Mouse (Mus musculus) monocyte, adult 59 days (primary cell): ENCODE measurements around the gene Pcyt1a. TPM values are rescaled to one million over a fixed set of nuclear protein-coding genes. Genes with fewer than 3 reads are reported as not detected.

Experiments
- total RNA-seq, 2 experiments: library from RNA; stranded (reverse); gene quantifications; one replicate each; pipeline ENCODE4 v1.2.4; 2023

The Pcyt1a gene
- total RNA-seq = 100 to 1,000 TPM; 123 to 140 TPM

DNA sequence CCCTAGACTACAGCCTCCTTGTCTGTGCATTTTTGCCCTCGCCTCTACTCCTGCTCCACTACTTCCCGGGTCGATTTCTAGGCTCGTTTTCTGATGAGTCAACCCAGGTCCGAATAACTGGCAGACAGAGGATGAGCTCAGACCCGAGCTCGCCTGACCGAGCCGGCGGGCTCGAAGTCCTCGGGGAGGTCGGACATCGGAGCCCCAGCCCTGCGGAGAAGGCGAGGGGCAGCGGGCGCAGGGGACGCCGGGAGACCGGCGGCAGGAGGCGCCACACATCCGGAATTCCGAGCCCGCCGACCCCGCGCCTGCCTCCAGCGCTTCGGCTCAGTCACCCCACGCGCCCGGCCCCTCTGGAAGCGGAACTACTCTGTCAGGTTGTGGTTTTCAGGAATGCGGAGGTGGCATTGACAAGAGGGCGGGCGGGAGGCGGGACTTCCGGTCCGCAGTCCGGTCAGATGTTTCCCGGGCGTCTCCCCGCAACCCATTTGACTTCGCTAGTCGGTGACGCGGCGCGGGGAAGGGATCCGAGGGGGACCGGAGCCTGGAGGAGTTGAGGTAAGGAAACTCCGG lies at the start of gene Pcyt1a:
Gene Pcyt1a (plus strand): TSS at position 448 of the 573 bp plus-strand sequence.

DNA sequence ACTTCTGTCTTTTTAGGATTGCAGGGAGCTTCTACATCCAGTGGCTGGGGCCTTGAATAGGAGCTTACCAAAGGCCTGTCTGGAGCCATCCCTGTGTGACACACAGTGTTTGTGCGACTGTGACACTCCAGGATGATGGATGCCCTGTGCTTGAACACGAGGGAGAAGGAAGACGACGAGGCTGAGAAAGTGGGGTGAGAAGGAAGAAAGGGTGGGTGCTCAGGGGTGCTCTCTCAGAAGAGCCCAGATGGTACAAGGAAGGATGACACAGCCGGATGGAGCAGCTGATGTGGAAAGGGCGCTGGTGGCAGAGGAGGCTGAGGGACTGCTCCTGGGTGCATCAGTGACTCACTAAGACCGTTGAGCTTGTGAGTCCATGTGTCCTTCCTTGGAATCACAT lies 30.5 kb upstream of the Pcyt1a start, which contains the start of gene Tm4sf19:
Gene Tm4sf19 (plus strand): TSS at position 240 of the 400 bp plus-strand sequence.

GRCm38 (mm10) chr16:32419517-32420483 lies 10.9 kb upstream of the Pcyt1a start, which contains the start of gene Tctex1d2:
Gene Tctex1d2 (plus strand): TSS chr16:32419702.

GRCm38 (mm10) chr16:32487234-32488111 lies 56.8 kb downstream of the Pcyt1a start, which contains the start of gene Slc51a:
Gene Slc51a (minus strand): TSS chr16:32487879.

GRCm38 (mm10) chr16:32495965-32496364 lies 65.2 kb downstream of the Pcyt1a start, which contains the start of gene Zdhhc19:
Gene Zdhhc19 (plus strand): TSS chr16:32496265.

Other genes with a start within 250 kb of the Pcyt1a start
- 1 to 10 TPM; 7.3 to 7.6 TPM for gene Fbxo45, start 183.8 kb upstream of the Pcyt1a start, total RNA-seq
- gene Wdr53, start 183.7 kb upstream of the Pcyt1a start, total RNA-seq = 10 to 100 TPM in 1 of 2 experiments, 1 to 10 TPM in 1; 8.7 to 12.8 TPM
- gene Smco1, start 159.5 kb upstream of the Pcyt1a start, total RNA-seq = under 1 TPM; 0.58 to 0.64 TPM
- 10 to 100 TPM; 14.0 to 14.2 TPM for gene Rnf168, start 153.5 kb upstream of the Pcyt1a start, total RNA-seq
- 10 to 100 TPM; 40.0 to 60.9 TPM for gene Ubxn7, start 98.7 kb upstream of the Pcyt1a start, total RNA-seq
- not detected for gene Tm4sf19, start 30.4 kb upstream of the Pcyt1a start, total RNA-seq
- 10 to 100 TPM; 11.4 to 15.2 TPM for gene Tctex1d2, start 11.2 kb upstream of the Pcyt1a start, total RNA-seq
- gene Slc51a, start 57.0 kb downstream of the Pcyt1a start, total RNA-seq = not detected
- not detected for gene Zdhhc19, start 65.3 kb downstream of the Pcyt1a start, total RNA-seq
- gene Tfrc, start 178.0 kb downstream of the Pcyt1a start, total RNA-seq = 10 to 100 TPM; 14.5 to 29.4 TPM
- 10 to 100 TPM; 13.8 to 19.1 TPM for gene Tnk2, start 213.0 kb downstream of the Pcyt1a start, total RNA-seq